Mouse (Mus musculus): Measurements from ENCODE around the gene Asb2.

The Asb2 gene

DNA sequence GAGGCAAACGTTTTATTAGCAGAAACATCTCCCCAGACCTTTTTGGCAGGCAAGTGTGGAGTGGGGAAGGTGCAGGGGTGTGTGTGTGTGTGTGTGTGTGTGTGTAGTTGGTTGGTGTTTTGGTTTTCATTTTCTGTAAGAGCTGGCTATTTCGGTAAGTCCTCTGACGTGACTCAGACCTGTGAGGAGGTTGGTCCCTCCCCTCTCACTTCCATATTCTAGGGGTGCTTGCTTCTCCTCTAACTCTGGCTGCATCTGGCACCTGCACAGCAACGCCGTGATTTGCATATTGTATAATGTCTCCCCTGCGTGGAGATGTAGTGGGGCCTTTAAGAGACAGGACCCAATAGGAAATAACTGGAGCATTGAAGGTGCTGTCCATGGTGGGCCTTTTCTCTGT is 82.8 kb downstream of the Asb2 start:
- no peak for DNase-seq (ENCODE audit: low spot score in 2 of 2)

GRCm38 (mm10) chr12:103272176-103272575 is 83.6 kb downstream of the Asb2 start:
- DNase-seq (ENCODE audit: low spot score in 2 of 2), result no peak
